Mouse (Mus musculus) embryo, embryonic 11.5 days (tissue): ENCODE results near the gene Dnttip2.

Experiments
- DNase-seq: peaks from one replicate; pipeline ENCODE4 v3.0.0-alpha.2; 2012; ENCODE audit warnings: low read depth, low spot score

The Dnttip2 gene

GRCm38 (mm10) chr3:122330484-122330883 lies 56.3 kb downstream of the Dnttip2 start:
- no peak for DNase-seq

GRCm38 (mm10) chr3:122333493-122333892 lies 59.3 kb downstream of the Dnttip2 start:
- DNase-seq: no peak

- DNase-seq: no peak
Observed at GRCm38 (mm10) chr3:122333902-122334301, 59.7 kb downstream of the Dnttip2 start.

- DNase-seq: no peak
Observed at GRCm38 (mm10) chr3:122334375-122334774, 60.2 kb downstream of the Dnttip2 start.
